Mouse (Mus musculus) R1 (cell line): Measurements from ENCODE around the gene Galntl6.

Source experiments
- DNase-seq: peaks from one replicate; pipeline ENCODE4 v3.0.0-alpha.2; 2018; ENCODE audit warnings: low read depth, low spot score

Galntl6 gene

GRCm38 (mm10) chr8:57849074-57849473, 1063.4 kb downstream of the Galntl6 start:
- DNase-seq, result no peak

GRCm38 (mm10) chr8:57843461-57843860, 1069.0 kb downstream of the Galntl6 start:
- DNase-seq, result no peak

- DNase-seq, result no peak
Observed at GRCm38 (mm10) chr8:57842462-57843391, 1069.7 kb downstream of the Galntl6 start.

- DNase-seq, result no peak
Observed at GRCm38 (mm10) chr8:57841446-57841845, 1071.0 kb downstream of the Galntl6 start.

GRCm38 (mm10) chr8:57837384-57837783, 1075.1 kb downstream of the Galntl6 start:
- DNase-seq, result no peak

- DNase-seq, result no peak
Observed at GRCm38 (mm10) chr8:57836981-57837380, 1075.5 kb downstream of the Galntl6 start.

GRCm38 (mm10) chr8:57836201-57836883, 1076.1 kb downstream of the Galntl6 start:
- DNase-seq, result no peak

GRCm38 (mm10) chr8:57823151-57823550, 1089.3 kb downstream of the Galntl6 start:
- DNase-seq, result no peak

- DNase-seq, result no peak
Observed at GRCm38 (mm10) chr8:57816034-57816433, 1096.4 kb downstream of the Galntl6 start.

GRCm38 (mm10) chr8:57807060-57807459, 1105.4 kb downstream of the Galntl6 start:
- no peak for DNase-seq

GRCm38 (mm10) chr8:57805094-57805493, 1107.3 kb downstream of the Galntl6 start:
- no peak for DNase-seq

- DNase-seq, result no peak
Observed at GRCm38 (mm10) chr8:57803821-57804220, 1108.6 kb downstream of the Galntl6 start.

- no peak for DNase-seq
Observed at GRCm38 (mm10) chr8:57801197-57801596, 1111.2 kb downstream of the Galntl6 start.

- DNase-seq, result peak; percentile 84
Observed at GRCm38 (mm10) chr8:57800327-57800726, 1112.1 kb downstream of the Galntl6 start.

- DNase-seq, result peak; percentile 18
Observed at GRCm38 (mm10) chr8:57799797-57800204, 1112.6 kb downstream of the Galntl6 start.

GRCm38 (mm10) chr8:57793455-57793854, 1119.0 kb downstream of the Galntl6 start:
- DNase-seq, result peak; percentile 28

GRCm38 (mm10) chr8:57792246-57792645, 1120.2 kb downstream of the Galntl6 start:
- DNase-seq, result no peak

- DNase-seq, result peak; percentile 32
Observed at GRCm38 (mm10) chr8:57791309-57791721, 1121.1 kb downstream of the Galntl6 start.

- DNase-seq, result no peak
Observed at GRCm38 (mm10) chr8:57779551-57779950, 1132.9 kb downstream of the Galntl6 start.

GRCm38 (mm10) chr8:57777988-57778721, 1134.3 kb downstream of the Galntl6 start:
- DNase-seq, result no peak

- no peak for DNase-seq
Observed at GRCm38 (mm10) chr8:57776723-57777122, 1135.7 kb downstream of the Galntl6 start.

- DNase-seq, result no peak
Observed at GRCm38 (mm10) chr8:57772732-57773265, 1139.6 kb downstream of the Galntl6 start.
